Mouse (Mus musculus) gastrocnemius, adult 2 months (tissue): ENCODE results near the gene Eno4. TPM values are rescaled to one million over a fixed set of nuclear protein-coding genes. Genes with fewer than 3 reads are reported as not detected.
A peak's percentile ranks its signal among the peaks of the same experiment; 100 is the strongest.

Experiments used
- DNase-seq: peaks from one replicate; pipeline ENCODE4 v3.0.0; 2022
- H3K27ac ChIP-seq: fragments of 200-600 bp; 2 replicates; pipeline ENCODE4 v1.8.1; 2022; ENCODE audit warnings: mild to moderate bottlenecking
- H3K4me3 ChIP-seq: fragments of 200-600 bp; 2 replicates; pipeline ENCODE4 v1.8.1; 2022; ENCODE audit warnings: mild to moderate bottlenecking, moderate library complexity
- CTCF ChIP-seq: fragments of 200-600 bp; IDR thresholded peaks from 2 replicates; pipeline ENCODE4 v1.8.1; 2022; ENCODE audit warnings: antibody characterized with exemption, mild to moderate bottlenecking, moderate library complexity
- intact Hi-C: fragments of 180-260 bp; cut with DNase I; formaldehyde crosslinking; loops from one replicate; pipeline ENCODE4 v1.15.1; 2025
- total RNA-seq, 2 experiments: library from RNA; stranded (reverse); gene quantifications; 2 replicates each; pipeline ENCODE4 v1.2.3; 2021

Gene Eno4
- total RNA-seq, 2 experiments from 2014 or later = not detected

- Histone ChIP-seq H3K4me3 (no peak overlapping the region), H3K27ac (no peak overlapping the region)
- no peak for DNase-seq
- intact Hi-C loops = no loop called here
- TF ChIP-seq CTCF = no peak
These were observed 12.0 kb upstream of the Eno4 start for GRCm38 (mm10) chr19:58931081-58931800.

DNA sequence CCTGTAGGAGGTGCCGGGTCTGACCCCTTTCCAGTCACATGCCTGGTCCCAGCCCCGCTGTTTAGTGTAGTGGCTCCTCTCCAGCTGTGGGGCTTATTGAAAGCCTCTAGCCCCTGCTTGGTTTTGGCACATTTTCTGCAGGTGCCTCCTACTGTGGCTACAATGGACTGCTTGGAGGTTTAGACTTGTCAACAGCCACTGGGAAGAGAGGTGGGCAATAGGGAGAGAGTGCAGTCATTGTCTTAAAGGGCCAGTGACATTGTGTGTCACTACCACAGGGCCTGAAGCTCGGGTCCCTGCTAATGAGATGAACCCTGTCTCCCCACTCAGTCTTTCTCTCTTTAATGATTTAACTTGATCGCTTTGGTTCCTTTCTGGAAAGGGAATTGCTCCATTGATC is 10.2 kb upstream of the Eno4 start:
- Histone ChIP-seq H3K27ac (no peak overlapping the region), H3K4me3 (no peak overlapping the region)
- intact Hi-C loops = no loop called here
- no peak for TF ChIP-seq CTCF
- DNase-seq = no peak

DNA sequence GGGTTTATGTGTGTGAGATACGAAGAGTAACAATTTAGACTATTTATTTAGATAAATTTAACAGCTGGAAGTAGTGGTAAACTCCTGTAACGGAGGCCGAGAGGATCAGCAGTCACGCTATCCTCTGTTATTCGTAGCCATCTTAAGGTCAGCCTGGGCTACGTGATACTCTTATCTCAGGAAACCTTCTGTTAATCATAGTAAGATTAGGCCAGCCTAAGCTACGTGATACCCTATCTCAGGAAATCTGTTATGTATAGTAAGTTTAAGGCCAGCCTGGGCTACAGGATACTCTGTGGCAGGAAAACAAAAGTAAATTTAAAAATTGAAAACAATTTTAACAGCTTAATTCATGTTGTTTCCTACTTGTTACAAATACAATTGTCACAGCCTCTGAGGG is 2.7 kb downstream of the Eno4 start:
- no peak for DNase-seq
- intact Hi-C loops = loop anchor here (10.0 kb wide), 1 partner anchor 399 kb away; the partner anchor contains the start of gene Pdzd8
- H3K27ac ChIP-seq = no peak overlapping the region
- no peak for TF ChIP-seq CTCF
- no peak overlapping the region for H3K4me3 ChIP-seq

GRCm38 (mm10) chr19:58951521-58951920 is 8.3 kb downstream of the Eno4 start:
- Histone ChIP-seq H3K4me3 (no peak overlapping the region), H3K27ac (no peak overlapping the region)
- TF ChIP-seq CTCF = no peak
- intact Hi-C loops = no loop called here
- no peak for DNase-seq

GRCm38 (mm10) chr19:58952236-58952635 is 9.0 kb downstream of the Eno4 start:
- no peak for TF ChIP-seq CTCF
- DNase-seq = no peak
- Histone ChIP-seq H3K27ac (no peak overlapping the region), H3K4me3 (no peak overlapping the region)
- intact Hi-C loops = no loop called here

DNA sequence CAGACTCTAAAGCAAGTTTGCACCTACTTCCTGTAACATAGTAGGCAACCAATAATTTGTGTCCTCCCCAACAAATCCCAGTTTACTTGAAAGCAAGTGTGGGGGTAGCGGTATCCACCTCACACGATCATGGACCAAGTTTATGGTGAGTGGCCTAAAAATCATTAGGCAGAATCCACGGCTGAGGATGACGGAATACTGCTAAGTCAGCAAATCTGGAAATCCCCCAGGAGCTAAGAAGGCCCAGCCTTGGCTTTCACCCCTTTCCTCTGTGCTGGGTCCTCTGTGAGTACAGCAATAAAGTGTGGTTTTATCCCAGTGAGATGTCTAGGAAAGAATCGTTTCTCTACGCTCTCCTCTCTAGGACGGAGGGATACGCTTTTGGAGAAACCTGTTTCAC is 11.6 kb downstream of the Eno4 start:
- Histone ChIP-seq H3K4me3 (no peak overlapping the region), H3K27ac (no peak overlapping the region)
- TF ChIP-seq CTCF = no peak
- DNase-seq = no peak
- intact Hi-C loops = no loop called here

DNA sequence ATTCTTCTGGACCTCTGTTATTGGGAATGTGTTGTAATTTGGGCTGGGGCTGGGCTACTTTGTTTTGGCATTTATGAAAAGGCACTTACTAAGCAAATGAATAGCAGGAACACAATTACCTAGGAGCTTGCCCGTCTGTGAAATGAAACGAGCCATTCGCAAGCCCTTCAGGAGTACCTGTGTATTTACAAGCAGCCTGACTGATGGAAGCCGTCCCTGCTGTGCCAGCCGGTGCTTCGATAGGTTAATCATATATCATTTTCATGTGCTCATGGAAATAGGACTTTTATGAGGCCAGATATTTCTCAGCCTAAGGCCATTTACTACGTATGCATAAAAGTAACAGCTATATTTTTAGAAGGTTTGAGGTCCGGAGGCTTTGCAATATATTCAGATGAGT is 19.8 kb downstream of the Eno4 start:
- no peak for DNase-seq
- Histone ChIP-seq H3K4me3 (no peak overlapping the region), H3K27ac (no peak overlapping the region)
- intact Hi-C loops = no loop called here
- TF ChIP-seq CTCF = no peak

DNA sequence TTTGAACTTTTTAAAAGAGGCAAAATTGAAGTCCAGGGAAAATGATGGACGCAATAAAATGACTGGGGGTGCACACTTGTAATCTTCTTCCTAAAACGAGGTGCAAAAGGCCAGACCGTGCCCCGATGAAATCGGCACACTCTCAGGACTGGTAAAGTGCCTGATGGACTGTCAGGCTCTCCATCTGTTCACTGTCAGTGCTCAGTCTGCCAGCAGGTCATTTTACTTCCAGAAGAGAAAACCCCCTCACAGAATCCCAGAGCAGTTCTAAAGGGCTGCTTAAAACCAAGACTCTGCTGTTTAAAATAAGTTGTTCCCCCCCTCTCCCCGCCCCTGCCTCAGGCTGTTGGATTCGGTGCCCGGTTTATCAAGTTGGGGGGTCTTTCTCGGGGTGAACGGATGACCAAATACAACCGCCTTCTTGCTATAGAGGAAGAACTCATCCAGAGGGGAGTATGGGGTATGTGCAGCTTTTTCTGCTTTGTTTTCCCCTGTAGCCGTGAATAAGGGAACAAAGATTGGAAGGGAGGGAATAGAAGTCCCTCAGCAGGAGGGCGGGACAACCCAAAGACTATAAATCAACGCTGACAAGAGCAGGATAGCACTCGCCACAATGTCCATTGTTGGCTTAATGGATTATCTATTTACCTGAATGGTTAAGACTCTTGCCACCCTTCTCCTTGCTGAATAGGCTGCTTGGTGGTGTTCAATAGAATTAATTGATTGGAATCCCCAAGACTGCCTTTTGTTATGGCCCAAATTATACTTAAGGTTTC is 25.7 kb downstream of the Eno4 start:
- H3K27ac ChIP-seq = no peak overlapping the region
- no peak overlapping the region for H3K4me3 ChIP-seq
- TF ChIP-seq CTCF = no peak
- intact Hi-C loops = no loop called here
- no peak for DNase-seq

- TF ChIP-seq CTCF = no peak
- intact Hi-C loops = no loop called here
- no peak for DNase-seq
- no peak overlapping the region for H3K27ac ChIP-seq
- peak overlapping the region; percentile 31 for H3K4me3 ChIP-seq
These were observed 27.6 kb downstream of the Eno4 start for GRCm38 (mm10) chr19:58970826-58971225.

GRCm38 (mm10) chr19:58974126-58974525 is 30.9 kb downstream of the Eno4 start:
- TF ChIP-seq CTCF = no peak
- intact Hi-C loops = no loop called here
- H3K27ac ChIP-seq = no peak overlapping the region
- H3K4me3 ChIP-seq = no peak overlapping the region
- DNase-seq = no peak

DNA sequence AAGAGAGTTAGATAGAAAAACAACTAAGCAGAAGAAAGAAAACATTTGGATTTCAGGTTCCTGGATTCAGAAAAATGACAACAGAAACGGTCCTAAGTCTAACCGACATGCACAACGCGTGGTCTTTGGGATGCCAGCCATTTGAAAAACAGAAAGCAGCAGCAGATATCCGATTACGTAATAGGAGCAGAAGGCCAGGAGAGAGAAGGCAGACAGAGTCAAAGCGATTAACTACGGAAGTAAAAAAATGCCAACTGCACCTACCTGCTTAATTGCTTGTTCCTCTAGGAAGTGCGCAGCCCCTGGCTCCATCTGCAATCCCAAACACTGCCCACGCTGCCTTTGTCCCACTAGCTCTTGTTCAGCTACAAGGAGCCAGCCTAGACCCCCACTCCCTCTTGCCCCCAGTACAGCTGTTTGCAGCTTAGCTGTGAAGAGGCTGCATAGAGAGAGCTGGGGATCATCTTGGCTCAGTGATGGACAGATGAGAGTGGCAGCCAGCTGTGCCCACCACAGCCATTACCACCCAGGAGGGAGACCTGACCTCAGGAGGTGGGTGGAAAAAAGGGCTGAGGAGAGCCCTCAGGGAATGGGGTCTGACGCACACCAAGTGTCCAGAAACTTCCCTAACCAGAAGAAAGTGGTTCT is 32.1 kb downstream of the Eno4 start:
- DNase-seq = no peak
- H3K4me3 ChIP-seq = 0 out of 2 replicates have a peak overlapping the region, but pooled peaks have one; percentile 11
- intact Hi-C loops = no loop called here
- no peak for TF ChIP-seq CTCF
- H3K27ac ChIP-seq = no peak overlapping the region

- no peak overlapping the region for H3K27ac ChIP-seq
- TF ChIP-seq CTCF = no peak
- no peak for DNase-seq
- H3K4me3 ChIP-seq = peak overlapping the region; percentile 66
- intact Hi-C loops = no loop called here
These were observed 35.4 kb downstream of the Eno4 start for GRCm38 (mm10) chr19:58978401-58979171.
